Mouse (Mus musculus) heart, adult 2 months (tissue): Measurements from ENCODE around the gene Qrfp. TPM values are rescaled to one million over a fixed set of nuclear protein-coding genes. Genes with fewer than 3 reads are reported as not detected.

Experiments used
- DNase-seq, 2 experiments: peaks; one replicate each; pipeline ENCODE4 v3.0.0; 2021
- H3K27ac ChIP-seq: fragments of 200-600 bp; 2 replicates; pipeline ENCODE4 v1.8.1; 2022
- H3K27me3 ChIP-seq: fragments of 200-500 bp; 2 replicates; pipeline ENCODE4 v1.6.1; 2012; ENCODE audit warnings: mild to moderate bottlenecking, low read length, inconsistent platforms, mixed read lengths; ENCODE audit not compliant: control insufficient read depth, insufficient read depth
- H3K36me3 ChIP-seq: fragments of 200-500 bp; 2 replicates; pipeline ENCODE4 v1.6.1; 2012; ENCODE audit warnings: low read length, inconsistent platforms; ENCODE audit not compliant: control insufficient read depth, insufficient read depth
- H3K4me1 ChIP-seq: fragments of 200-500 bp; 2 replicates; pipeline ENCODE4 v1.6.1; 2011; ENCODE audit warnings: low read length; ENCODE audit not compliant: control insufficient read depth, insufficient read depth
- H3K4me3 ChIP-seq: fragments of 200-600 bp; 2 replicates; pipeline ENCODE4 v1.8.1; 2022
- H3K79me2 ChIP-seq: fragments of 200-500 bp; replicated peaks from 2 replicates; pipeline ENCODE4 v1.6.1; 2012; ENCODE audit warnings: mild to moderate bottlenecking, inconsistent platforms, low read length, moderate library complexity, mixed read lengths; ENCODE audit not compliant: control insufficient read depth, insufficient read depth
- H3K9ac ChIP-seq: fragments of 200-500 bp; 2 replicates; pipeline ENCODE4 v1.6.1; 2012; ENCODE audit warnings: low read depth, mild to moderate bottlenecking, control low read depth, inconsistent platforms, low read length, mixed read lengths
- CTCF ChIP-seq: fragments of 200-600 bp; IDR thresholded peaks from 2 replicates; pipeline ENCODE4 v1.8.1; 2022; ENCODE audit warnings: antibody characterized with exemption, mild to moderate bottlenecking, moderate library complexity
- EP300 ChIP-seq: fragments of 200-500 bp; IDR thresholded peaks from 2 replicates; pipeline ENCODE4 v1.6.1; 2011; ENCODE audit warnings: low read depth, low read length, control low read depth; ENCODE audit not compliant: insufficient read depth
- POLR2A ChIP-seq: fragments of 200-500 bp; IDR thresholded peaks from 2 replicates; pipeline ENCODE4 v1.6.1; 2011; ENCODE audit warnings: mild to moderate bottlenecking, low read depth, low read length, control low read depth; ENCODE audit not compliant: insufficient read depth
- WGBS: fragments of 180-500 bp; shearing (Covaris S2); methylation state at CpG from one replicate; pipeline ENCODE4 v1.1.7; 2018; 5-methylcytosine and 5-hydroxymethylcytosine counted together
- intact Hi-C: fragments of 180-260 bp; cut with DNase I; formaldehyde crosslinking; loops from one replicate; pipeline ENCODE4 v1.15.1; 2025
- polyA plus RNA-seq: library from polyadenylated mRNA; depleted of rRNA; stranded (reverse); fragments of >200 nt; gene quantifications from 2 replicates; pipeline ENCODE4 v1.2.3, GENCODE M21; 2012
- total RNA-seq, 2 experiments: library from RNA; stranded (reverse); gene quantifications; 2 replicates each; pipeline ENCODE4 v1.2.3; 2021

Qrfp gene
- total and polyA plus RNA-seq, 3 experiments, result 0.04 TPM; not detected in 2

DNA sequence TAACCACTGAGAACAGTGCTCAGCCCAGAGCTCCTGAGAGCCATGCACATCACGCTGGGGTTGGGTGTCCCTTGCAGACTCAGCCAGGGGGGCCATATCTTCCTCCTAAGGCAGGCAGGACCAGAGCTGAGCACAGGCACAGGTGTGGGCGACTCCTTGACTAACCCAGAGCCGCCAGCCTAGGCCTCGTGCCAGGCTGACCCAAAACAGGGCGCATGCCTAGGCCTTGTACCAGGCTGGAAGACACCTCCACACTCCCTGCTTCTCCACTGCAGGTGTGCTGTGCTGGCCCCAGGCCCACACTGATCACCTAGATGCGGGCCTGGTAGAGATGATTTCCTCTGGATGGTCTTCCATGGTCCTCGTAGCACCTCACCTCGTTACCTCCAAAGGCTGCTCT, 7.6 kb downstream of the Qrfp start:
- Histone ChIP-seq H3K4me1 (no peaks in the 10 kb centered on the region), H3K27me3 (no peaks in the 10 kb centered on the region), H3K27ac (no peak overlapping the region), H3K36me3 (no peaks in the 10 kb centered on the region), H3K9ac (no peak overlapping the region), H3K4me3 (no peak overlapping the region), H3K79me2 (no peaks in the 10 kb centered on the region)
- intact Hi-C loops, result no loop called here
- no peak for DNase-seq
- TF ChIP-seq CTCF, result no peak
- no peak for TF ChIP-seq POLR2A
- no peak for TF ChIP-seq EP300
- 77% methylated on average over 8 of the region's 8 CpGs for WGBS

DNA sequence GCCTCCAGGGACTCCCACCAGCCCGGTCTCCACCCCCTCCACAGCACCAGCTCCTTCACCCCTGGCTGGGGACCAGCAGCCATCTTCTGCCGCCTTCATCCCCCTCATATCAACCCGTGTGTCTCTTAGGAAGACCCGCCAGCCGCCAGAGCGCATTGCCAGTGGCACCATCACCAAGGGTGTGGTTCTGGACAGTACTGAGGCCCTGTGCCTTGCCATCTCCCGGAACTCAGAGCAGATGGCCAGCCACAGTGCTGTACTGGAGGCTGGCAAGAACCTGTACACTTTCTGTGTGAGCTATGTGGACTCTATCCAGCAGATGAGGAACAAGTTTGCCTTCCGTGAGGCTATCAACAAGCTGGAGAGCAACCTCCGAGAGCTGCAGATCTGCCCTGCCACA, 9.0 kb downstream of the Qrfp start:
- no peaks in the 10 kb centered on the region; the same call in 1 of the 2 replicates for H3K79me2 ChIP-seq
- H3K27me3 ChIP-seq, result no peaks in the 10 kb centered on the region
- TF ChIP-seq CTCF, result no peak
- TF ChIP-seq POLR2A, result no peak
- TF ChIP-seq EP300, result no peak
- no peak overlapping the region for H3K27ac ChIP-seq
- DNase-seq, result no peak
- no peaks in the 10 kb centered on the region for H3K36me3 ChIP-seq
- no peaks in the 10 kb centered on the region for H3K4me1 ChIP-seq
- no peak overlapping the region for H3K4me3 ChIP-seq
- intact Hi-C loops, result no loop called here
- H3K9ac ChIP-seq, result no peak overlapping the region
- 71% methylated on average over 9 of the region's 9 CpGs for WGBS

DNA sequence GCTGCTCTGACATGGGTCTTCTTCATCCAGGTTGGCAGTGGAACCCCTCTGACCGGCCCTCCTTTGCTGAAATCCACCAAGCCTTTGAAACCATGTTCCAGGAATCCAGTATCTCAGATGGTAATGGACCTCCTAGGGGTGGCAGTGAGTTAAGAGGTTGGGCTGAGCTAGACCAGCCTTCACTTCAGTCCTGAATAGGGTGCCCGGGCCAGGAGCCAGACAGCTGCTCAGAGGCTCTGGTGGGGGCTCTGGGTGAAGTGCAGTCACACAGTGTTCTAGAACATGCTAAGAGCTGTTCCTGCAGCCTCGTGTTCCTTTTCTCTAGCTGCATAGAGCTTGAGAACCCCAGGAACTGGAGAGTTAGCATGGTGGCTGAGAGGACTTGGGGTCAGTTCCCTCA, 13.4 kb downstream of the Qrfp start:
- Histone ChIP-seq H3K36me3 (no peaks in the 10 kb centered on the region), H3K4me3 (no peak overlapping the region), H3K27ac (no peak overlapping the region), H3K27me3 (no peaks in the 10 kb centered on the region), H3K9ac (no peak overlapping the region), H3K79me2 (no peaks in the 10 kb centered on the region; the same call in 1 of the 2 replicates), H3K4me1 (no peaks in the 10 kb centered on the region)
- intact Hi-C loops, result no loop called here
- WGBS, result 84% methylated on average over 3 of the region's 3 CpGs
- DNase-seq, result no peak
- TF ChIP-seq CTCF (no peak), EP300 (no peak), POLR2A (no peak)

DNA sequence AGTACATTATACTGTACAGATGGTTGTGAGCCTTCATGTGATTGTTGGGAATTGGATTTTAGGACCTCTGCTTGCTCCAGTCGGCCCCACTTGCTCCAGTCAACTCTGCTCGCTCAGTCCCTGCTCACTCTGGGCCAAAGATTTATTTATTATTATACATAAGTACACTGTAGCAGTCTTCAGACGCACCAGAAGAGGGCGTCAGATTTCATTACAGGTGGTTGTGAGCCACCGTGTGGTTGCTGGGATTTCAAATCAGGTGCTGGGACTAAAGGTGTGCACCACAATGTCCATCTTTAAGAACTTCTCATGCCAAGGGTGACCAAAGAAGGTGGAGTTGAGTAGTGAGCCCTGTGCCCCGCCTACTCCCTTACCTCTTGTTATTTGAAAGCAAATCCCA, 17.8 kb downstream of the Qrfp start:
- Histone ChIP-seq H3K9ac (no peak overlapping the region), H3K4me3 (no peak overlapping the region), H3K4me1 (no peaks in the 10 kb centered on the region), H3K27me3 (no peaks in the 10 kb centered on the region), H3K79me2 (peaks cover 1% of the 10 kb centered on the region; the same call in 1 of the 2 replicates), H3K27ac (no peak overlapping the region), H3K36me3 (no peaks in the 10 kb centered on the region)
- peak; percentile 36 for TF ChIP-seq CTCF
- TF ChIP-seq EP300, result no peak
- 80% methylated on average over 6 of the region's 6 CpGs for WGBS
- intact Hi-C loops, result no loop called here
- DNase-seq, result no peak

DNA sequence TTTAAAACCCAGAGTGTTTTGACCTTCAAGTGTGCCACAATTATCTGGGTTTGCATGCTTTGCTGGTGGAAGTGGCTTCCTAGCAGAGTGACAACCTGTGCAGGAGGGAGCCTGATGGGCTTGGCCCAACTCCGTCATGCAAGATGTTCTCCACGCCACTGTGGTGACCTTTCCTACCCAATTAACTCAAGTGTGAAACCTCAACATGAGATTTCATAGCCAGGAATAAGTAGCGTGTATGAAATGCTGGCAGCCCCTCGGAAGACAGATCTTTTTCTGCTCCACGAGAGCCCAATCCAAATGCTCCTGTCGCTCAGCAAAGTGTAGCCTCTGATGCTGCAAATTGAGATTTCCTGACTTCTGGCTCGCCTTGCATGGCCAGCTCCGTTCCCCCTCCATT, 19.1 kb downstream of the Qrfp start:
- no peaks in the 10 kb centered on the region for H3K36me3 ChIP-seq

DNA sequence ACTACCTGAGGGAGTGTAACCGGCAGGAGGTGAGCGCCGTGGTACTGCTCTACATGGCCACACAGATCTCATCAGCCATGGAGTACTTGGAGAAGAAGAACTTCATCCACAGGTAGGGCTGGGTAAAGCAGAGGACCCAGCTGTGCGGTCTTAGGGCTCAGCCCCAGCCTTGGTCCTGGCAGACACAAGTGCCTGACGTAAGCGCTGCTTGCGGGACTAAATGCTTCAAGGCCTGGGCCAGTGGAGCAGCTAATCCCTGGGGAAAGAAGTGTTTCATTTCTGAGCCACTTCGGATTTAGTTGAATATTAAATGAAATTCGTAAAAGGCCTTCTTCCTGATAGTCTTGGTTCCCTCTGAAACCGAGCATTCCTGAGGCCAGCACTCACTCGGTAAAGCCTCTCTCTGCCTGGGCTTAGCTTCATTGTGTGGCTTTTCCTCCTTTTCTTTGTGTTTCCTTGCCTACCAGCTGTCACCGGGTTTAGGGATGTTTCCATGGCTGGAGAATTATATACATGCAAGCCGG, 19.6 kb downstream of the Qrfp start:
- no peak overlapping the region for H3K27ac ChIP-seq
- no peak overlapping the region for H3K4me3 ChIP-seq
- intact Hi-C loops, result no loop called here
- 71% methylated on average over 13 of the region's 13 CpGs for WGBS
- H3K36me3 ChIP-seq, result no peaks in the 10 kb centered on the region
- peaks cover 1% of the 10 kb centered on the region; the same call in 1 of the 2 replicates for H3K79me2 ChIP-seq
- no peaks in the 10 kb centered on the region for H3K27me3 ChIP-seq
- H3K9ac ChIP-seq, result no peak overlapping the region
- no peak for TF ChIP-seq CTCF
- no peak for TF ChIP-seq POLR2A
- TF ChIP-seq EP300, result no peak
- no peaks in the 10 kb centered on the region for H3K4me1 ChIP-seq
- DNase-seq, result no peak

More for the DNA sequence above, 19.1 kb downstream of the Qrfp start:
- Histone ChIP-seq H3K27ac (no peak overlapping the region), H3K9ac (no peak overlapping the region), H3K27me3 (no peaks in the 10 kb centered on the region), H3K4me1 (no peaks in the 10 kb centered on the region), H3K79me2 (peaks cover 1% of the 10 kb centered on the region; the same call in 1 of the 2 replicates), H3K4me3 (no peak overlapping the region)
- TF ChIP-seq EP300 (no peak), POLR2A (no peak), CTCF (no peak)
- no peak for DNase-seq
- 90% methylated on average over 8 of the region's 8 CpGs for WGBS
- intact Hi-C loops, result no loop called here
